Mouse (Mus musculus): ENCODE data around the gene Duxbl3. TPM values are rescaled to one million over a fixed set of nuclear protein-coding genes. Genes with fewer than 3 reads are reported as not detected.

The Duxbl3 gene
- polyA plus RNA-seq, 1 experiment, result not detected

Other genes starting within 250 kb of the Duxbl3 start
- gene Gm9780, start 215.3 kb upstream of the Duxbl3 start, polyA plus RNA-seq (2012; ENCODE audit: insufficient read depth, insufficient read length, missing spikeins), result 12.8 and 46.7 TPM in 2 replicates
- gene Tmem254c, start 190.6 kb upstream of the Duxbl3 start, polyA plus RNA-seq (2012; ENCODE audit: insufficient read depth, insufficient read length, missing spikeins), result not detected in 2 replicates
- gene Cphx2, start 176.4 kb upstream of the Duxbl3 start, polyA plus RNA-seq (2012; ENCODE audit: insufficient read depth, insufficient read length, missing spikeins), result not detected in 2 replicates
- gene Cphx3, start 175.7 kb upstream of the Duxbl3 start, polyA plus RNA-seq (2012; ENCODE audit: insufficient read depth, insufficient read length, missing spikeins), result not detected in 2 replicates
- gene Duxbl2, start 139.6 kb upstream of the Duxbl3 start, polyA plus RNA-seq (2012; ENCODE audit: insufficient read depth, insufficient read length, missing spikeins), result not detected in 2 replicates
- gene Plac9b, start 75.5 kb upstream of the Duxbl3 start, polyA plus RNA-seq (2012; ENCODE audit: insufficient read depth, insufficient read length, missing spikeins), result 81.7 and 83.1 TPM in 2 replicates
- gene Tmem254b, start 50.9 kb upstream of the Duxbl3 start, polyA plus RNA-seq (2012; ENCODE audit: insufficient read depth, insufficient read length, missing spikeins), result 42.0 and 96.9 TPM in 2 replicates

Data from brown adipose tissue, adult 24 weeks (tissue).